Mouse (Mus musculus) adrenal gland, adult 8-10 months (tissue): ENCODE measurements at regions not wholly inside any gene's neighbourhood (a gene's known extent, or its start where the extent isn't known, plus 50 kb on each side); places are given as distances from the start of the nearest gene placed in this dataset.

Experiments used
- DNase-seq: peaks from one replicate; pipeline ENCODE4 v3.0.0; 2022

DNA sequence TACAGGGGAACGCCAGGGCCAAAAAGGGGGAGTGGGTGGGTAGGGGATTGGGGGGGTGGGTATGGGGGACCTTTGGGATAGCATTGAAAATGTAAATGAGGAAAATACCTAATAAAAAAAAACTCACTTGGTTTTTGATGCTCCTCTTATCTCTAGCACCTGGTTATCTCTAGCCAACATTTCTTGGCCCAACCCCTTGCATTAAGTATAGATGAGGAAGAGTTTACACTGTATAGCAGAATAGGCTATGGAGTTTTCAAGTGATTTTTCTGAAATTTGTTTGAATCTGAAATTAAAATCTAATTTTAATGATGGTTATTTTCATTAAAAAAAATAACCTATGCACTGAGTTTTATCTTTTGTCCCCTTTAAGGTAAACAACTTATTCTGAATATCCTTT lies 68.8 kb upstream of the Il15 start:
- no peak for DNase-seq

DNA sequence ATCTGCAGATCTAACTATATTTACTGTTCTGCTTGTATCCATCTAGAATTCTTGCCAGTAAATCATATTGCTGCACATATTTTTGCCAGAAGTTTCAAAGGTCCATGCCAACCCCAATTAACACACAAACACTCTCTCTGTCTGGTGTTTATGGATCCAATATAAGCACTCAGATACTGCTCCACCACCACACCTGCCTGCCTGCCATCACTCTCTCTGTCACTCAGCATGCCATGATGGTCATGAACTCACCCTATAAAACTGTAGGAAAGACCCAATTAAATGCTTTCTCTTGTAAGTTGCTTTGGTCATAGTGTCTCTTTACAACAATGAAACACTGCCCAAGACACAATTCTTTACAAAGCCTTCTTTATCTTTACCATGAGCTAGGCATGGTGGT lies 66.8 kb upstream of the Il15 start:
- DNase-seq = no peak

DNA sequence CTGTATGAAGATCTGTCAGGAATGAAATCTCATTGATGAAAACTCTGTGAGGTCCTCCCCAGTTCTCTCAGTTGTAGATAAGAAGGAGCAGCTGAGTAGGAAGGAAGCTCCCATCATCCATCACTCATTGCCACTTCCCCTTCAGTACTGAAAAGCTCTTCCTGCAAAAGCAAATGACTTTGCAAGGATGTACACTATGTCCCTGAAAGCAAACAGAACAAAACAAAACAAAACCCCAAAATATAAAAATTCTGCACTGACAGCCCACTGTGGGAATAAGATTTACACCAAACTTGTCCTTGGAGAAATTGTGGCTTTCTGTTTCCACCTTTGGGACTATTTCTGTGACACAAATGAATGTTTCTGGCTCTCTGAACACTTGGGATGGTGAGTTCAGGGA lies 59.8 kb upstream of the Il15 start:
- no peak for DNase-seq

DNA sequence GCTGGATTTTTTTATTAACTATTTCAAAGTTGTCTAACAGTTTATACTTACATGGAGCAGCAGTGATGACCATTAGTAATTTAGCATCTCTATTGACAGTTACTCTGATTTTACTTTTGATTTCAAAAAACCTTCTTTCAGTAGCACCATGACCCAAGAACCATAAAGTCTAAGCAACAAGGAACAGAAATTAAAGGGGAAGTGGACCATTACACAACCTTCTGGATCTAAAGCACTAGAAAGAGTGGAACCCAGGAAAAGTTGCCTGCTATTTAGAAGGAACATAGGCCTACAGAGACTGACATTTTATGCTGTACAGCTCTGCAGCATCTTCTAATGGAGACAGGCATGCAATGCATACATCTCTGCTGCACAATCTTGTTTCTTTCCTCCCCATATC lies 56.0 kb upstream of the Il15 start:
- no peak for DNase-seq

DNA sequence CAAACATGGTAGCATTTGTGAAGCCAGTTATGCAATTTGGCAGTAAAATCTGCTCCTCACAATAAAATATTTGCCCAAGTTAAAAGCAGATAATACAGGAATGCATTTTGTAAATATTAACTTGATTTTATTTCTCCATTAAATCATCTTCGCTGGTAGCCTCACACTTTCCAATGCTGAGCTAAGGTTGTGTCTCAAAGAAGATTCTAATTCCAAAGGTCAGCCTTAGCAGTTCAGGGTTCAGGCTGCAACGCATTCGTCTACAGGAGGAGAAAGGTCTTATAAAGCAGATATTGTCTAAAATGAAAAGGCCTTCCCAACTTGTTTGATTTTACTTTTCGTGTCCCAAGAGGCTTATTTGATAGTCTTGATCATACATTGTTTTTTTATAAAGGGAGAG lies 51.0 kb upstream of the Il15 start:
- no peak for DNase-seq
